Mouse (Mus musculus): ENCODE results near the gene Zfp507.

The Zfp507 gene

DNA sequence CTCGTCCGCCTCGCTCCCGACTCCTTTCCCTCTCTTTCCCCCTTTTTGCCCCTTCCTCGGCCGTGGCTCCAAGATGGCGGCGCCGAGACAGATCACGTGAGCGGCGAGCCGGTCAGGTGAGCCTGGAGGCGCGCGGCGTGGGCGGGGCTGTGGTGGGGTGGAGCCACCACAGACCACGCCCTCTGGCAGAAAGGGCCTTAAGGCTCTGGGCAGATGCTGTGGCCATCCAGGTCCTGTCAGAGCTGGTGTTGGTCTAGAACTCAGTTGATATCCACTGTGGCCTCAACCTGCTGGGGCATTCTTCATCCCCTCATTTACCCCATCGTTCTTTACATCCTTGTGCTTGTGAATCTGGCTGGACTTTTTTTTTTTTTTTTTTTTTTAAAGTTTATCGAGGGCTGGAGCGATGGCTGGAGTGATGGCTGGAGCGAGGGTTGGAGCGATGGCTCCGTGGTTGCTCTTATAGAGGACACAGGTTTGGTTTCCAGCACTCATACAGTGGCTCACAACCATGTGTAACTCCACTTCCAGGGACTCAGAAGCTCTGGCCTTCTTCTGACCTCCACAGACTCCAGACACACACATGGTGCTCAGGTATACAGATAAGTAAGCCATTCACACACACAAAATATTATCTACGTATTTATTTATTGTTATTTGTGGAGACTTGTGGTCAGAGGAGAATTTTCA, at the start of gene Zfp507:
Gene Zfp507, minus strand, starts transcription at position 98 of the 690 bp plus-strand sequence.
- peak; percentile 77 to 84 for DNase-seq (ENCODE audit: low spot score in 2 of 2)

DNA sequence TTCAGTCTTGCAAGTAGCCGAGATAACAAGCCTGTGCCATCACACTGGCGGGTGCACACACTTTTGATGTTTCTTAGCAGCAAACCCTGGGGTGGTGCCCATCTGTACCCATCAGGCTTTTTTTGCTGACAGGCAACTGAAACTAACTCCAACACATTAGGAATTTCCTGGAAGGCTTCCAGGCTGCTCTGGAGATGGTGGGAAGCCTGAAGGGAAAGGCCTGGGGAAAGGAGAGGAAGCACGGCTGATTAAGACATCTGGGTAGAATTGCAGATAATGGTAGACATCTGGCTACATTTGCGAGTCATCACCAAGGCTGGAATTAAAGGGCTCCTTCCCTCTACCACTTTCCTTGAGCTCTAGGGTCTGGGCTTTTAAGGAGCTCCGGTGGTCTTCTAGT, 47.6 kb upstream of the Zfp507 start:
- DNase-seq (ENCODE audit: low spot score in 2 of 2): no peak

GRCm38 (mm10) chr7:35848526-35848925, 45.7 kb upstream of the Zfp507 start:
- no peak for DNase-seq (ENCODE audit: low spot score in 2 of 2)

GRCm38 (mm10) chr7:35840504-35840903, 37.7 kb upstream of the Zfp507 start:
- DNase-seq (ENCODE audit: low spot score in 2 of 2): no peak

DNA sequence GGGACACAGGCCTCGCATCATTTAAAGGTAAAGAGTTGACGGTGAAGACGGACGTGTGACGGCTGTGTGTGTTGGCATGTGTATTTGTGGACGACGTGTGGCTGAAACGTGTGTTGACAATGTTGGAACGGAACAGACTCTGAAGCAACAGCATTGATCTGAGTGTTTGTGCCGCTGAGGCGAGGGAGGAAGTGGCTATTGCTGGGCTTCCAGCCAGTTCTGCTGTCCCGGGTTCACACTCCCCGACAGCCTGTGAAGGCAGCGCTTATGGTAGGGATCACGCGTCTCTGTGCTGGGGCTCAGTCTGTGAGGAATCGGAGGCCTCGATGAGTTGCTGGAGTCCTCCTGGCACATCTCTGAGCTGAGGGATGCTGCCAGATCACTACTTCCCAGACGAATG, 34.0 kb upstream of the Zfp507 start:
- DNase-seq (ENCODE audit: low spot score in 2 of 2): no peak

GRCm38 (mm10) chr7:35836415-35836814, 33.6 kb upstream of the Zfp507 start:
- DNase-seq (ENCODE audit: low spot score in 2 of 2): no peak

DNA sequence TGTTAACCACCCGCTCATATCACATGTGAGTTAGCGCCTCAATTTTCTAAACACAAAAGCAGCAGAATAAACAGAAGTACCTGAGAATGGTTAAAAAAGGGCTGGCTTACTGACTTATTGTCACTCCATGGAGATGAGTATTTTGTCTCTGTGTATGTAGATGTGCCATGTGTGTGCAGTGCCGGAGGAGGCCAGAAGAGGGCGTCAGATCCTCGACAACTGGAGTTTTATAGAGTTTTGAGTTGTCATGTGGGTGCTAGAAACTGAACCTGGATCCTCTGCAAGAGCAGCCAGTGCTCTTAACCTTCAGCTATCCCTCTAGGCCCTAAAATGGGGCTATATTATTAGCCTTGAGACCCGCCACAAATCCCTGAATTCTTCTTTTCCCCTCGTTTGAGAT, 27.3 kb upstream of the Zfp507 start:
- DNase-seq (ENCODE audit: low spot score in 2 of 2): no peak

DNA sequence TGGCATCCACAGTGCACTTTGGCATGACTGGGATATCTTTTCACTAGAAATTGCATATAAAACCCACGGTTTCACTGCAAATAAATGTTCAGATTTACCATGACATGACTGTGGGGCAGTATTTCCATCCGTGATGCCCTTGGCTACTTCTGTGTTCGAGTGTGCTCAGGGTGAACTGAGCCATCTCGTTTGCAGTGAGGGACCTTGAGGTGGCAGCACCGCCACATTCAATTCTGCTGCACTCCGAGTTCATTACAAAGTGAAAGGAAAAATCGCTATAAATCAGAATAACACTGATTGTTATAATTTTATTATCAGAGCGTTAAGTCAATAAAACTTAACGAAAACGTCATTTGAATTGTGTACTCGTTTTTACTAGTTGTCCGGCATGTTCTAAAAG, 21.1 kb upstream of the Zfp507 start:
- no peak for DNase-seq (ENCODE audit: low spot score in 2 of 2)

GRCm38 (mm10) chr7:35822320-35822719, 19.5 kb upstream of the Zfp507 start:
- no peak for DNase-seq (ENCODE audit: low spot score in 2 of 2)

DNA sequence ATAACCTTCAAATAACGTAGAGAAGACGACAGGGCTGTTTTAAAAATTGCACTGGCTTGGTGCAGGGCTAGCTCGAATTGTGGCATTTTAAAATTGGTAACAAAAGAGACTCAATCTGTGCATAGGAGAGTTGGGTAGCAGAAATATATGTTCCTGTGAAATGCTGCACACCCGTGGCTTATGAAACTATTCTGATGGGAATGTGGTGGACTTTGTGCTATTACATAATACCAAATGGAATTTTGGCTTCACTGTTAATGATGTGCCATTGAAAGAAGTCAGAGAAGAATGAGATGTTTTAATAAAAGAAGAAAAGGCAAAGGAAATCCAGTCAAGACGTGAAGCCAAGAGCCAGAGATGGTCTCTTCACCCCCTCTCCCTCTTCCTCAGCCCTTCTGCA, 18.6 kb upstream of the Zfp507 start:
- DNase-seq (ENCODE audit: low spot score in 2 of 2): no peak

DNA sequence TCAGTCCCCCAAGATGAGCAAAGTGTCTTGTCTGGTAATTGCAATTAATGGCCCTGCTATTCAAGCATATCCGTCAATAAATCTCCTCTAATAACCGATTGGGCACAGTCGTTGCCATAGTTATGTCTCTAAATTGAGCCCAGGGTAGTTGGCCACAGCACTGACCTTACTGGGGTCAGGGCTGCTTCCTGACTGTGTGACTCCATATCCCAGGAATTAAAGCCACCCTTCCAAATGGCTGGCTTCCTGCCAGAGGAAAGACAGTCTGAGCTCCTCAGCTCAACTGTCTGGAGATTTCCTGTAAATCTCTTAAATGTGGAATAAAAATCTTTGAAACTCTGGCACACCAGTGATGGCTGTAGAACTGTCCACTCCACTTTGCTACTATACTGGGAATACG, 16.7 kb upstream of the Zfp507 start:
- DNase-seq (ENCODE audit: low spot score in 2 of 2): no peak

DNA sequence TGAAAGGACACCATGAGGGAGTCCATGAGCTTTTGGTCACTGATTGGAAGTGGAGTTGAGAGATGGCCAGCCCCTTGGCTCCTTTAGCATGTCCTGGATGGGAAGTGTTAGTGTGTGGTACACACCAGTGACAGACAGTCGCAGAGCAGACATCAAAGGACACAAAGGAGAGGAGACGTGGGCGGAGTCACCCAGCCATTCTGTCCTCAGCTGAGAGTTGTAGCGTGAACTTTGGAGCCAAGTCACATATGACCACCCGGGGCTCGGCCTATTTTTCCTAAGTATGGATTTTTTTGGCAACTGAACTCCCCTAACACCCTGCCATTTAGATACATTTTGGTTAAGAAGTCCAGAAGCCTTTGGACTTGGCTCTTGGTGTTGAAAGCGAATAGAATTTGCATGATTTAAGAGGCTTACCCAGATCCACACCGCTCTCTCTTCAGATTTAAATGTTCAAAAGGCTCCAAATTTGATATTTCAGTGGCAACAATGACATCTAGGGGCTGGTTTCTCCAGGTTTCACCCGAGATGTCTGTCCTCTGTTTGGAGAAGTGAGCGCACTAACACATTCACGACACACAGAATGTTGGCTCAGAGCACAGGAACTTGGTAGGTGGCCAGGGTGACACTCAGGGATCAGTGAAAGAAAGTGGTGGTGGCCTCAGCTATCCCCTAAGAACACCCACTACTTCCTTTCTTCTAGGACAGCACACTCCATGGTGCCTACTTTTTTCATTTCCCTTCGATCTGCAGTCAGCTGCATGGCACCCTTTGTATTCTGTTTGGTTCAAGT, 12.2 kb upstream of the Zfp507 start:
- DNase-seq (ENCODE audit: low spot score in 2 of 2): no peak

DNA sequence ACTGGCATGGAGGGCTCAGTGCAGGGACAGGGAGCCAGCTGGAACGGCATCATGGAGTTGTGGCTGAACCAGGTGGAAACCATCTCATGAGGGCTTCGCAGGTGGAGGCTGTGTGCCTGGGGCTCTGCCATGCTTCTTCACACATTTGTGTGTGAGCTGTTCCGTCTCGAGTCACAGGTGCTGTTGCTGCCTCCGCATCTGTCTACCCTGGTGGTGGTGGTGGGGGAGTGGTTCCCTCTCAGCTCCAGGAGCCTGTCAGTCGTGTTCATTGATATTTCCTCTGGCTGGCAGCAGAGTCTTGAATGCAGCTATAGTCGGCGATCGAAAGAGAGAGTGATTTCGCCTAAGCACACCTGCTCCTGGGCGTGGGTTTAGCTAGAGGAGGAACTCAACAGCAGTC, 10.5 kb upstream of the Zfp507 start:
- no peak for DNase-seq (ENCODE audit: low spot score in 2 of 2)

- DNase-seq (ENCODE audit: low spot score in 2 of 2): no peak
Observed at GRCm38 (mm10) chr7:35810736-35811135, 7.9 kb upstream of the Zfp507 start.

GRCm38 (mm10) chr7:35804206-35804605, 1.4 kb upstream of the Zfp507 start:
- no peak for DNase-seq (ENCODE audit: low spot score in 2 of 2)

DNA sequence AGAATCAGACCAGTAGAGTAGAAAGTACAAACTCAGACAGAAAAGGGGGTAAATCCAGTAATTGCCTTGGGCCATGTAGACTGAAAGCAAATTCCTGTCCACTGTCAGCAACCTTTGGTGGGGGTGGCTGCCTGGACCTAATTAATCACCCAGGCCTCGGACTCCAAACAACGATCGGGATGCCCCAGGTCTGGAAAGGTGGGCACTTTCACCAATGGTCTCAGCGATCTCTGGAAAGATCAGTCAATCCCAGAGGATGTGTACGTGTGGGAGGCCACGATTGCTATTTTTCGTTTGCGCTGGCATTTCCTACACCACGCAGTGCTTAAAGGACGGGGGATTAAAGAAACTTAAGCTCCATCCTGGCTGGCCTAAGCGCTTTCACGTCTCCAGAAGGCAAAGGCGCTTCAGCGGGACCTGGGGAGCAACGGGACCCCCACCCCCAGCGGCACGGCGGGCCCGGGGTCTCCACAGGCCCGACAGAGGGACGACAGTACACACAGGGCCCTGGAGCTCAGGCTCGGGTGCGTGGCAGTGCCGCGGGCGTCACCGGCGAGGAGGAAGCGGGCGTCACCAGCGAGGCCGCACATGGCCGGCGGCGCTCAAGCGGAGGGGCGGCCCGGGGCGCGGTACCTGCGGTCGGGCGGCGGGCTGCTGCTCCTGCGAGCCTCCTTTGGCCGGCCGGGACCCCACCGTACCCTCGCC, 450 bp downstream of the Zfp507 start:
- DNase-seq (ENCODE audit: low spot score in 2 of 2): no peak

DNA sequence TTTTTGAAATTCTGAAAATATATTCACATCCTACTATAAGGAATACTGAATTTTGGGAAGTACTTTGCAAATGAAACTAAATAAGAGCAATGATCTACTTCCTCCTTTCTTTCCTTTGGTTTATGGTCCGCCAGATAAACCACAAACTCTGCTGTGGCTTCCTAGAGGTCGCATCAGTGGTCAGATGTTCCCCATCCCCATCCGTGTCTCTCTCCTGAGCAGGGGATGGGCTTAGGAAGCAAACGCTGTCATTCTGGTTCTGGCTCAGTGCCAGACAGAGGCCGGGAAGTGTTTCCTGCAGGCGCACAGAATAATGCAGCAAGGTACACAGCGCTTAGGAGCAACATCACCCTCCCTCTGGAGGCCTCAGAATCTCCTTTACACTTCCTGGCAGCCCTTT, 6.7 kb downstream of the Zfp507 start:
- DNase-seq (ENCODE audit: low spot score in 2 of 2): no peak

DNA sequence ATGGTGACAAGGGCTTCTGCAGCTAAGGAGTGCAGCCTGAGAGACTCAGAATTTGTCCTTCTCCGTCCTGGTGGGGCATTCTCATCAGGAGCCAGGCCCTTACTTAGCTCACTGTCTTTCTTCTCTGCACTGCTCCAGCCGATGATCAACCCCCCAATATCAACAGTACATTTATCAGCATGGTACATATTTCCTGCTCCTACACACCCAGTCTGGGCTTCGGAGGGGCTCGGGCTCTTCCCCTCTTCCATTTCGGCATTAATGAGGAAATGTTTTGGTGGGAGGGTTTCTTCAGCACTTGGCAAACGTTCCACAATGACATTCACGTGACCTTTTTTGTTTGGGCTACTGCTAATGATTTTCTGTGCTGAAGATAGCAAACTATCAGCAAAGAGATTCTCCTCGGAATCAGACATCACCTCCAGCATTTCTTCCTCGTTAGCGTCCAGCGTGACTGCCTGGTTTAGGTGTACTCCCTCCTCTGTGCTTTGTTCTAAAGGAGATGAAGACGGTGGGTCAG, 8.6 kb downstream of the Zfp507 start:
- no peak for DNase-seq (ENCODE audit: low spot score in 2 of 2)

DNA sequence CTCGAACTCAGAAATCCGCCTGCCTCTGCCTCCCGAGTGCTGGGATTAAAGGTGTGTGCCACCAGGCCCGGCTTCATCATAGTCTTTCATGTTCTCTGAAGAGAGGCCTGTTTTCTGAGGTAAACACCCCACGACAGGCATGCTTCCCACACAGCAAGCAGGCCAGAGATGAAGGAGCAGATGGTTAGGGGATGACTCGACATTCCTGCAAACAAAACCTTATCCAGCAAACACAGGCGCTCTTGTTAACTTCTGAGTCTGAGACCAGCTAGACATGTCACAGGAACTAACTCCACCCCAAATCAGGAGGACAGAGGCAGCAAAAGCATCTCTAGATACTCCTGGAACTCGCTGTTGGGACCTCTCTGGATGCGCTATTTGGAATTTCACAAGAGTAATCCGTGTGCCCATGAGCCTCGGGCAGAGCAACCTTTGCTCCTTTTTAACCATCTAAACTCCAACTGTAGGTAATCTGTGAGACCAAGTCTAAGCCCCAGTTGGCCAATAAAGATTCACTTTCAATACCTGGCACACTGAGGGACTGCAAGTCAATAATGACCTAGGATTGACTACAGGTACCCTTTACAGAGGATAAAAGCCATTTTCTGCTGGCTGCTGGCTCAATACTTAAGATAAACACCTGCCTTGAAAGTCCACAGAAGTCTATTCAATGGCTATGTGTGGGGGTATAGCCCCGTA, 10.5 kb downstream of the Zfp507 start:
- DNase-seq (ENCODE audit: low spot score in 2 of 2): no peak

DNA sequence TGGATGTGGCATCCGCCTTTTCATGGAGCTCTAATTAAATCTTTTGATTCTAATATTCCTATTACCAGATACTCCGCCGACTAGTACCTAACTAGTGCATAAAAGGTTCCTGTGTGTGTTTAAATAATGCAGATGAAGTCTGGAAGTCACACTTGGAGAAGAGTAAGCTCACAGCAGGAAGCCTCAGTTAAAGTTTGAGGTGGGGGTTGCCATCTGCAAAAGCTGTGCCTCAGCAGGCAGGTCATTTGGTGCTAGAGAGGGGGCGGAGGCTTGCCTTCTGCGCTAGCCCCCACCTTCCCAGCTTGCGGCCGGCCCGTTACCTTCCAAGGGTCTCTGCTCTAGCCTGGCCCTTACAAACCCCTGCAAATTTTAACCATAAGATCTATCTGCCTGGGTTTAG, 11.9 kb downstream of the Zfp507 start:
- DNase-seq (ENCODE audit: low spot score in 2 of 2): no peak

GRCm38 (mm10) chr7:35790201-35790600, 12.6 kb downstream of the Zfp507 start:
- no peak for DNase-seq (ENCODE audit: low spot score in 2 of 2)

- no peak for DNase-seq (ENCODE audit: low spot score in 2 of 2)
Observed at GRCm38 (mm10) chr7:35785579-35785978, 17.2 kb downstream of the Zfp507 start.

All from thymus, postnatal 10 days (tissue).